Mouse (Mus musculus) limb, embryonic 14.5 days (tissue): ENCODE measurements around the gene Tmprss12. TPM values are rescaled to one million over a fixed set of nuclear protein-coding genes. Genes with fewer than 3 reads are reported as not detected.
"Not testable (repeated sequence)": the region's sequence is repeated elsewhere in the genome, so short reads cannot be mapped to it uniquely, and the experiment has no call there.

Source experiments
- ATAC-seq: fragments of 200-750 bp; cut with Nextera tagmentation; 2 replicates; pipeline ENCODE4 v1.8.0; 2017; ENCODE audit warnings: low read depth, moderate number of reproducible peaks, moderate TSS enrichment; ENCODE audit not compliant: low FRiP score
- DNase-seq: peaks from one replicate; pipeline ENCODE4 v3.0.0-alpha.2; 2015; ENCODE audit warnings: low spot score
- H3K27ac ChIP-seq: fragments of 300-500 bp; sonication (generic); replicated peaks from 2 replicates; pipeline ENCODE4 v1.5.1; 2014; ENCODE audit warnings: low read depth, mild to moderate bottlenecking, low read length, moderate library complexity, mixed read lengths
- H3K27me3 ChIP-seq: fragments of 300-500 bp; sonication (generic); 2 replicates; pipeline ENCODE4 v1.6.1; 2014; ENCODE audit warnings: low read length, mixed read lengths; ENCODE audit not compliant: control insufficient read depth, insufficient read depth
- H3K36me3 ChIP-seq: fragments of 300-500 bp; sonication (generic); 2 replicates; pipeline ENCODE4 v1.6.1; 2014; ENCODE audit warnings: mild to moderate bottlenecking, low read length, moderate library complexity, mixed read lengths; ENCODE audit not compliant: control insufficient read depth, insufficient read depth
- H3K4me1 ChIP-seq: fragments of 300-500 bp; sonication (generic); 2 replicates; pipeline ENCODE4 v1.6.1; 2014; ENCODE audit warnings: antibody characterized with exemption, low read length, mixed read lengths; ENCODE audit not compliant: control insufficient read depth, insufficient read depth
- H3K4me2 ChIP-seq: fragments of 300-500 bp; sonication (generic); replicated peaks from 2 replicates; pipeline ENCODE4 v1.6.1; 2014; ENCODE audit warnings: low read depth, mild to moderate bottlenecking, low read length, moderate library complexity; ENCODE audit not compliant: severe bottlenecking
- H3K4me3 ChIP-seq: fragments of 300-500 bp; sonication (generic); replicated peaks from 2 replicates; pipeline ENCODE4 v1.5.1; 2014; ENCODE audit warnings: low read length
- H3K9ac ChIP-seq: fragments of 300-500 bp; sonication (generic); 2 replicates; pipeline ENCODE4 v1.6.1; 2014; ENCODE audit warnings: mild to moderate bottlenecking, low read depth, low read length, moderate library complexity; ENCODE audit not compliant: severe bottlenecking
- H3K9me3 ChIP-seq: fragments of 300-500 bp; sonication (generic); 2 replicates; pipeline ENCODE4 v1.6.1; 2016; ENCODE audit warnings: low read length; ENCODE audit not compliant: control insufficient read depth
- POLR2A ChIP-seq: fragments of 200-500 bp; IDR thresholded peaks from 2 replicates; pipeline ENCODE4 v1.8.0; 2012; ENCODE audit warnings: inconsistent platforms, mild to moderate bottlenecking, moderate library complexity, borderline replicate concordance; ENCODE audit not compliant: insufficient read depth, insufficient read length; ENCODE audit errors: extremely low read depth
- WGBS: fragments of 180-500 bp; shearing (Covaris S2); extraction: QIAGEN DNeasy Blood & Tissue Kit; methylation state at CpG from one replicate; pipeline ENCODE4 v1.1.7; 2014; 5-methylcytosine and 5-hydroxymethylcytosine counted together
- polyA plus RNA-seq, 2 experiments: library from polyadenylated mRNA; depleted of rRNA in 1 of 2; stranded (reverse) in 1 of 2; unstranded in 1 of 2; fragments of >200 nt; fragmentation: Nextera tagmentation in 1 of 2; extraction: Ambion mirVana in 1 of 2; gene quantifications; 2 replicates each; pipeline versions ENCODE4 v1.2.1 to v1.2.3; 2012 to 2014

The Tmprss12 gene
- polyA plus RNA-seq, 2 experiments = not detected

DNA sequence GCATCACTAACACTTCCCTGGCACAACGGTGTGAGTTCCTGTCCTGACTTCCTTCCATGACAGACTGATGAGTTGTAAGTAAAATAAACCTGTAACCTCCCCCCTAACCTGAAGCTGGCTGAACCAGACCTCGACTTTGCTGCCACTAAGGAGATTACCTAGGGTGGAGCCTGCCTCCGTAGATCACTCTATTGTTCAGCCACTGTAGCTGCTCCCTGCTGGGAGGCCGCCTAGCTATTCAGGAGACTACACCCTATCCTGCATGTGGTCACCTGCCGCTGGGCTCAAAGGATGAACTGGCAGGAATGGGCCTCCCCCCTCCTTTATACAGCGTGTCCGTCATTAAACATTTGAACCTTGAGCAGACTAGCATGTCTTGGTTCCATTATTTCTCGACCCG, 10.9 kb upstream of the Tmprss12 start:
- Histone ChIP-seq H3K4me3 (no peak overlapping the region), H3K4me2 (no peak overlapping the region), H3K27ac (no peak overlapping the region), H3K4me1 (no peaks in the 10 kb centered on the region), H3K27me3 (no peaks in the 10 kb centered on the region), H3K9ac (no peak overlapping the region), H3K36me3 (no peaks in the 10 kb centered on the region), H3K9me3 (no peaks in the 10 kb centered on the region)
- WGBS = 37% methylated on average over 9 of the region's 9 CpGs
- no peak for DNase-seq
- no peak for ATAC-seq
- no peak for TF ChIP-seq POLR2A

DNA sequence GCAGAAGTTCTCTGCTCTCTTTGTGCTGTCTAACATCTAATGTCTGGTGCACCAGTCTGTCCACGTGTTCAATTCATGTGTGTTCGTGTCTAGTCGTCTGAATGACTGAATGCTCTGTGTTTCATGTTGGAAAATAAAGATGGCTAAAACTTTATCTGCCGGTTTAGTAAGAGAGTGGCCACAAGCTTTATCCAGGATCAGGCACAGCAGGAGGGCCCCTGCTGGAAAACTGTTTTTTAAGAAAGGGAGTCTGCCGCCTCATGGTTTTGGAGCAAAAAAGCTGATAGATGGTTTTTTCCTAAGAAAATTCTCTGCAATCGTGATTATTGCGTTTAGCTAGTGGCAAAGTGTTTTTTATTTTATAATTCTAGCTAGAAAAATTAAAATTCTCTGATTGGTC, 10.0 kb upstream of the Tmprss12 start:
- H3K9me3 ChIP-seq, H3K27me3 ChIP-seq, H3K4me1 ChIP-seq, DNase-seq, H3K9ac ChIP-seq, H3K4me2 ChIP-seq, H3K4me3 ChIP-seq, H3K27ac ChIP-seq, ATAC-seq, H3K36me3 ChIP-seq: not testable (repeated sequence)
- WGBS = 34% methylated on average over 7 of the region's 7 CpGs

DNA sequence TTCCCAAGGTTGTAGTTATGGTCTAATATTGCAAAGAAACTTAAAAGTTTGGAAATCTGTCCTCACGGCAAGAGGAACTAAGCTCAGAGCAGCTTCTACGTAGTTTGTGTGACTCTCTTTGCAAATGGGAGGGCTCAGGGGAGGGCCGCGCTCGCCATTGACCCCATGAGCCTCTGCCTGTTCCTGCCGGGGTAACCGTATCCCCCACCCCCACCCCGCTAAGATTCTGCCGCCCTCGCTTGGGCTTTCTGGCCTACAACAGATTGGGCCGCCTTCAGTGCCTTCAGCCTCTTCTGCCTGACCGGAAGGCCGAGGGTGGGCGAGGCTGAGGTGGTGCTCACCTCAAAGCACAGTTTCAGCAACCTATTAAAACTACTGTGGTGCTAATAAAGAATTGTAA, 9.2 kb upstream of the Tmprss12 start:
- H3K27me3 ChIP-seq = no peaks in the 10 kb centered on the region
- TF ChIP-seq POLR2A = no peak
- ATAC-seq (no peak), DNase-seq (no peak)
- H3K36me3 ChIP-seq = no peaks in the 10 kb centered on the region
- H3K27ac ChIP-seq = no peak overlapping the region
- H3K4me1 ChIP-seq = no peaks in the 10 kb centered on the region
- H3K9ac ChIP-seq = no peak overlapping the region
- H3K9me3 ChIP-seq = no peaks in the 10 kb centered on the region
- no peak overlapping the region for H3K4me3 ChIP-seq
- H3K4me2 ChIP-seq = no peak overlapping the region
- 67% methylated on average over 14 of the region's 14 CpGs for WGBS

DNA sequence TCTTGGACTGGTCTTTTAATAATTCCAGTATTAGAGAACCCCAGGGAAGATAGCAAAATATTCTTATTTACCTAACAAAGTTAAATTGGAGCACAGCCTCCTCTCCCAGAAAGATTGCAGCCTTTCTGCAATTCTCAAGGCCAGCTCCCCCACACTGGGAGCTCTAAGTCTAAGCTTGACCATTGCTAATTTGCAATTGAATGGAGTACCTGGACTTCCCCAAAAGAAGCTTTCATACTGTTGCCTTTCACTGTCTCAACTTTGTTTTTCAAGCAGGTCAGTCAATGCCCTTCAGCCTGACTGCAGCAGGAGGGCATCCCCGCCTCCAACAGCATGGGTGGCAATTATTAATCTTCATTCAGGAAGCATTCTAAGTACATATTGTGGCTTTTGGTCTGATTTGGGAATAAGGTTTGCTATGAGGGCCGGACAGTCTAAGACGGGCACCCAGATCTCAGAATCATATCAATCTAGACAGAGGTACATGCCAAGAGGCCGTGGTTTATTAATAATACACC, 6.8 kb upstream of the Tmprss12 start:
- H3K9ac ChIP-seq, H3K27ac ChIP-seq, H3K36me3 ChIP-seq, H3K9me3 ChIP-seq, H3K27me3 ChIP-seq, DNase-seq, ATAC-seq, H3K4me1 ChIP-seq, H3K4me3 ChIP-seq, H3K4me2 ChIP-seq: not testable (repeated sequence)
- 95% methylated on average over 4 of the region's 4 CpGs for WGBS

DNA sequence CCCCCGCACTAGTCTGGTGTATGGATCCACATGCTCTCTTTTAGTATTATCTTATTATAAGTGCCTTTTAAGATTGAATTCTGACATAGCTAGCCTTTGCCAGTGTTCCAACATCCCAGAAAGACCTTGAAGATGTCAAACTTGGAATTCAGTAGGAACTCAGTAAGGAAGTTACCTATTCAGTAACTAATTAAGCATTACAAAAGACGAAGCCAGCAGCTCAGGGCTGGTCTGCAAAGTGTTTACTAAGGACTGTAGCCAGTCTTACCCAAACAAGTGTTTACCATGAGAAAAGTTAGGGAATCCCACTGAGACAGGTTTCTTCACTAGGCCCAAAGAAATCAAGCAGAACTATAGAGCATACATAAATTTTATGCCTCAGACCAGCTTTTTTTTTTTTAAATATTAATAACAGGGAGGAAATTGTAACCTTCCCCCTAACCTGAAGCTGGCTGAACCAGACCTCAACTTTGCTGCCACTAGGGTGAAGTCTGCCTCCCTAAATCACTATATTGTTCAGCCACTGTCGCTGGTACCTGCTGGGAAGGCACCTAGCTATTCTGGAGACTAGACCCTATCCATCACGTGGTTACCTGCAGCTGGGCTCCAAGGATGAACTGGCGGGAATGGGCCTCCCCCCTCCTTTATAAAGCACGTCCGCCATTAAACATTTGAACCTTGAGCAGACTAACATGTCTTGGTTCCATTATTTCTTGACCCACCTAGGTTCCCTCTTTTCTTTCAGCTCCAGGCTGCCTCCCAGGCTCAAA, 5.7 kb upstream of the Tmprss12 start:
- DNase-seq = no peak
- Histone ChIP-seq H3K27ac (no peak overlapping the region), H3K4me3 (no peak overlapping the region), H3K4me2 (no peak overlapping the region), H3K9me3 (no peaks in the 10 kb centered on the region), H3K36me3 (no peaks in the 10 kb centered on the region), H3K9ac (no peak overlapping the region), H3K4me1 (no peaks in the 10 kb centered on the region), H3K27me3 (no peaks in the 10 kb centered on the region)
- no peak for TF ChIP-seq POLR2A
- WGBS = 88% methylated on average over 7 of the region's 7 CpGs
- no peak for ATAC-seq
